Mouse (Mus musculus) lung, postnatal 36 days (tissue): Measurements from ENCODE around the gene Ints7.

Experiments
- DNase-seq: peaks from one replicate; pipeline ENCODE4 v3.0.0; 2022; ENCODE audit warnings: mixed read lengths

The Ints7 gene

GRCm38 (mm10) chr1:191585704-191586103 is 10.3 kb downstream of the Ints7 start:
- DNase-seq = peak; percentile 11

DNA sequence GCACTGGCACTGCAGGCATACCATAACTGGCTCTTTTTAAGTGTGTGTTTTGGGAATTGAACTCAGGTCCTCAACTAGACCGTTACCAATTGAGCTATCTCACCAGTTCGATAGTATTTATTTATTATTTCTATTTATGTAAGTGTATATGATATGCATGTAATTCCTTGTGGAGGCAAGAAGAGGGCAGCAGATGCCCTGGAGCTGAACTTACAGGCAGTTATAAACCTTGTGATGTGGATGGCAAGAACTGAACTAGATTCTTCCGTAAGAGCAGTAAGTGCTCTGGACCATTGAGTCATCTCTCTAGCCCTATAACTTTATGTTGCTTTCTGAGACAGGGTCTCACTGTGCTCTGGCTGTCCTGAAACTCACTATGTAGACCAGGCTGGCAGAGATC is 11.6 kb downstream of the Ints7 start:
- no peak for DNase-seq

- no peak for DNase-seq
These were observed 13.3 kb downstream of the Ints7 start for GRCm38 (mm10) chr1:191588749-191589148.

DNA sequence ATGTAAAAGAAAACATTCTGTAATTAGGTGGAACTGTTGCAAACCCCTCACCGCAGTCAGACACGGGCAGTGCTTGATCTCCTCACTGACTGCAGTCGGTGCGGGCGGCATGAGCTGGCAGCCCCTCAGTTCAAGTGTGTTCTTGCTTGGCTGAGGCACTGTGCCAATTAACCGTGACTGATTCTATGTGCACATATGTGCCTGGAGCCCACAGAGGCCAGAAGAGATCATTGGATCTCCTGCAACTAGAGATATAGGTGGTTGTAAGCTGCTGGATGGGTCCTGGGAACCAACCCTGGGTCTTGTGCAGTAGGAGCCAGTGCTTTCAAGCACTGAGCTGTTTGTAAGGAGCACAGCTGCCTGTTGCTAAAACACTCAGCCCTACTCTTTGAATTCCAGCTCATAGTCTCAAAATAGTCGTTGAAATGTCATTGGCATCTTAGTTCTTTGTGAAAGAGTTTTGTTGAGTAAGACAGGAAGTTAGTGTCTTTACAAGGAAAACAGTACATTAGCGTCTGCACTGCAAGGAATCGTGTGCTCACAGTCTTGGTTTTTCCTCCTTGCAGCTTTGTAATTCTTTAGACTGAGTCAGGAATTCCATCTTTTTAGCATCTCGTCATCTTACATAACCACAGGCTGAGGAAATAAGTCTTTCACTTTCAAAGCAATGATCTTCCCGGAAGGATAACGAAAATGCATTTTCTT is 16.7 kb downstream of the Ints7 start:
- peak; percentile 25 for DNase-seq

- DNase-seq = no peak
These were observed 20.6 kb downstream of the Ints7 start for GRCm38 (mm10) chr1:191596076-191596475.

- peak; percentile 37 for DNase-seq
These were observed 23.8 kb downstream of the Ints7 start for GRCm38 (mm10) chr1:191599210-191599609.

GRCm38 (mm10) chr1:191604690-191605089 is 29.3 kb downstream of the Ints7 start:
- DNase-seq = no peak

- no peak for DNase-seq
These were observed 33.6 kb downstream of the Ints7 start for GRCm38 (mm10) chr1:191609051-191609450.

DNA sequence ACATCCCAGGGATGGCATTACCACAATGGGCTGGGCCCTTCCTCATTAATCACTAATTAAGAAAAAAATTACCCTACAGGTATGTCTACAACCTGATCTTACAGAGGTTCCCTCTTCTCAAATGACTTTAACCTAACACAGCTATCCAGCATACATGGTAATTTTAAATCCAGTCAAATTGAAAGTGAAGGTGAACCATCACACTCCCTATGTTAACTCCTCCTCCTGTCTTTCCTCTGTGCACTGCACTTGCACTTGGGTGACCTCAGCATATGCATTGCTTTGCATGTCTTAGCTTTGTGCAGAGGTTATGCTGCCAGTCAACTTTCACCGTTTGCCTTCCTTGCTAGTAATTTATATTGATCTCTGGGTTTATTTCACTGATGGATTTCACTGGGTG is 34.1 kb downstream of the Ints7 start:
- no peak for DNase-seq

DNA sequence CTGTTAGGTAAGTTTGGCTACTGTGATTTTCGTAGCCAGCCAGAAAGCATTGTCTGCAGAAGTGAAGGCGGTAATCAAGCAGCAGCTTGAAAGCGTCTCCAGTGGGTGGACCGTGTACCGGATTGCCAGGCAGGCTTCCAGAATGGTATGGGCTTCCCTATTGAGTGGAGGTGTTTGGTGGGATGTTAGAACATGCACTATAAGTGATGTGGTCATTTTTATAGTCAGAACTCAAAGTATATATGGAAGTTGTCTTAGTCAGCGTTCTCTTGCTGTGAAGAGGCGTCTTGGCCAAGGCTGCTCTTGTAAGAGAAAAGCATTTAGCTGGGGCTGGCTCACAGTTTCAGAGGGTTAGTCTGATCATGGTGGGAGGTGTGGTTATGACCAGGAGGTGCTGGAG is 34.9 kb downstream of the Ints7 start:
- DNase-seq = no peak

DNA sequence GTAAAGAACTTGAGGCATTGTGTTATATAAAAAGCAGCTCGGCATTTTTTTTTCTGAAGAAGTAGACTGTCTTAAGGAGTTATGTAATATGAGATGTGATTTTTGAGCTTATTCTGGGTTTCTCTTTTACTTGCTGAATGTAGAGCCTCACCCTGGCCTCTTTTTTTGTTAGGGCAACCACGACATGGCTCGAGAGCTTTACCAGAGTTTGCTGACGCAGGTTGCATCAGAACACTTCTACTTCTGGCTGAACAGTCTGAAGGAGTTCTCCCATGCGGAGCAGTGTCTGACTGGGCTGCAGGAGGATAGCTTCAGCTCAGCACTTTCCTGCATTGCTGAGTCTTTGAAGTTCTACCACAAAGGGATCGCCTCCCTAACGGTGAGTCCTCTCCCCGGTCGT is 36.2 kb downstream of the Ints7 start:
- DNase-seq = no peak

- no peak for DNase-seq
These were observed 37.4 kb downstream of the Ints7 start for GRCm38 (mm10) chr1:191612877-191613276.

- no peak for DNase-seq
These were observed 40.8 kb downstream of the Ints7 start for GRCm38 (mm10) chr1:191616245-191616644.

- no peak for DNase-seq
These were observed 42.2 kb downstream of the Ints7 start for GRCm38 (mm10) chr1:191617589-191617988.

GRCm38 (mm10) chr1:191618067-191618766 is 42.8 kb downstream of the Ints7 start:
- DNase-seq = no peak

GRCm38 (mm10) chr1:191621096-191621495 is 45.7 kb downstream of the Ints7 start:
- DNase-seq = no peak

DNA sequence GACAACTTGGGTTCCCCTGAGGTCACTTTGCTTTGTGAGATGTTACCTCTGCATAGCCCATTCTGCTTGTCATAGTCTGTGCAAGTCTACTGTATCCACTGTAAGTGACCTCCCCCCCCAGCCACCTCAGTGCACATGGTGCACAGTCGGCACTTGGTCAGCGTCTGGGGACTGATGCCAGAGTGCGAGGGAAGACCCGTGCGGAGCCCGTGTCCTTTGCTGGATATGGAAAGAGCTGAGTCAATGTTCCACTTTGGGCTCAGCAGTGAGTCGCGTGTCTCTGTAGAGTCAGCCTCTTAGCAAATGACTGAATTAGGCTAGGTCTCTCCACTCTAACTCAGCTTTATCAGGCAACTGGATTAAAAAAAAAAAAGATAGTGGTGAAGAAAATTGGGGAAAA is 47.4 kb downstream of the Ints7 start:
- no peak for DNase-seq

DNA sequence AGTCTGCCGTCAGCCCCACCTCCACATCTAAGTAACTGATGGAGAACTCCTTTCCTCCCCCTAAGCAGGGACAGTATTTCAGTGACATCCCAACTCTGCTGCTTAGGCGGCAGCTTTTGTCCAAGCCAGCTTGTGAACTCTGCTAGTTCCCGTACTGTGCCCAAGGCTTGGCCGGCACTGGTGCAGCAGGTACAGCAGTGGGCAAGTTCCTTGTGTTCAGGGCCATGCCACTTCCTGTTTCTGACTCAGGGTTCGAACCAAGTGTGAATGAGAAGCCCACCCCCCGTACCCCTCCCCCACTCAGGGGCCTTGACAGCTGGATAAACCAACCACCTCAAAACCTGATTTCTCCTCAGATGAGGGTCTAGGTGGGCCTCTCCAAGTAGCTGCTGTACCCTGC is 49.1 kb downstream of the Ints7 start:
- DNase-seq = no peak

- DNase-seq = no peak
These were observed 49.6 kb downstream of the Ints7 start for GRCm38 (mm10) chr1:191625026-191625425.

DNA sequence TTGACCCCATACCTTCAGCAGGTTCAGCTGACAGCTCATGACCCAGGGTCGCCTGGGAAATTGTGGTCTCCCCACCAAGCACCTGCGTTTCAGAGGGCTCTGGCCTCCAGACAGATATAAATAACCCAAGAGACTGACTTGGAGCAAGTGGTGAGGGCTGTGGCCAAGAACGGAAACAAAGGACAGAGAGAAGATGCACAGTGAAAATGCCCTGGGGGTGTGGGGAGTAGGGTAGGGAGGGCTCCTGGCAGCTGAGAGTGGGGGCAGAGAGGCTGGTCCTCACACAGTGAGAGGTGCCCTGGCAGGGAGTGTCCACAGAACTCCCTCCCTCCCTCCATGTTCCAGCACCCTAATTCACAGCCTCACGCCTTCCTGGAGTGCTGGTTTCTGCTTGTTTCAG is 50.2 kb downstream of the Ints7 start:
- no peak for DNase-seq

- peak; percentile 28 for DNase-seq
These were observed 53.2 kb downstream of the Ints7 start for GRCm38 (mm10) chr1:191628457-191629169.

DNA sequence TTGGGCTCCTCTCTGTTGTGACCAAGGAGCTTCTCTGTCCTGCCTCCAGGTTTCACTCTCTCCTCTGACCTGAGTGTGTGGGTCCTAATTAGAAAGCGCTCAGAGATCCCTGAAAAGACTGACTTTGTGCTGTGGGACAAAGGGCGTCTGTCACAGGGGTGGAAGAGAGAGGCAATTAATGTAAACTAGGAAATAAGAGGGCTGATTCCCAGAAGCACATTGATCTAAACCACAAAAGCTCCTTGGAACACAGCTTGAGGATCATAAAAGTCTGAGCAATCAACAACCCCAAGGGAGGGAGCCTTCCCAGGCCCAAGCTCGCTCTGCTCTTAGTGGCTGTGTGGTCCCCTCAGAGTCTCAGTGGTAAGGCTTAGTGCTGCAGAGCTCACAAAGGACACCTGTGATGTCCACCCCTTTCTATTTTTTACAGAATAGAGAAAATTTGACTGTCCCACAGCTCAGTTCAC is 53.8 kb downstream of the Ints7 start:
- DNase-seq = no peak

GRCm38 (mm10) chr1:191632511-191633095 is 57.2 kb downstream of the Ints7 start:
- no peak for DNase-seq
